Mouse (Mus musculus) cerebellum, postnatal 14 days (tissue): Measurements from ENCODE around the gene Phf20.

Experiments used
- DNase-seq, 2 experiments: peaks; one replicate each; pipeline ENCODE4 v3.0.0; 2021; ENCODE audit warnings: mixed read lengths in 2 of 2

Gene Phf20

DNA sequence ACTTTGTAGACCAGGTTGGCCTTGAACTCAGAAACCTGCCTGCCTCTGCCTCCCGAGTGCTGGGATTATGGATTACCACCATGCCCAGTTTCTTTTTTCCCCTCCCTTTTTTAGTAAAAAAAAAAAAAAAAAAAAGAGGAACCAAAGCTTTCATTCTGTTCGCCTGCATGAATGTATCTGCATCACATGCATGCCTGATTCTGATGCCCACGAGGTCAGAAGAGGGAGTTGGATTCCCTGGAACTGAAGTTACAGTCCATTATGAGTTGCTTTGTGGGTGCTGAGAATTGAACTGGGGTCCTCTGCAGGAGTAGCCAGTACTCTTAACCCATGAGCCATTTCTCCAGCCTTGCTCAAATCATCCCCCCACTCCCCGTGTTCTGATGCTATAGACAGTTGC, 5.2 kb downstream of the Phf20 start:
- DNase-seq, result no peak

DNA sequence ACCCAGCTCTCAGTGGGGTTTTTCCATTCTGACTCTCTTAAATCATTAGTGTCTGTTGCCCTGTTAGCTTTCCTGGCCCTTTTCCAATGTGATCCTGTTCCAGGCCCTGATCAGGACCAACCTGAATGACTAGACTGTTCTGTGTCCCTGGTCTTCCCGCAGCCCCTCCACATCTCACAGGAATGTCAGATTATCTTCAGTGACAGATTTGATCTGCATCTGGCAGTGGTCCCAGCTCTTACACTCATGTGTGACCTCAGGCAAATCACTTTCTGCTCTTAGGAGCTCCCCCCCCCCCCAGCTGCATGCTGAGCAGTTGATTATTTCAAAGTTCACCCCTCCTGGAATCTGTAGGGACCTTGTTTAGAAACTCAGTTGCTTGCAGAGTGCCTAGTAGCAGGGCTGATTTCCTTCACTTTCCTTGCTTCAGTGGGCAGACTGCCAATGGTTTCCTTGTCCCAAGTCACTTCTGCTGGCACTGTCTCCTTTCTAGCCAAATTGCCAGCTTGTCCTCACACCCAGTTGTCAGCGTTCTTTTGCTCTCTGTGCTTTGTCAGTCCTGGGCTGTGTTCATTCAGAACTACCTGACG, 6.7 kb downstream of the Phf20 start:
- DNase-seq, result peak; percentile 83 to 85

DNA sequence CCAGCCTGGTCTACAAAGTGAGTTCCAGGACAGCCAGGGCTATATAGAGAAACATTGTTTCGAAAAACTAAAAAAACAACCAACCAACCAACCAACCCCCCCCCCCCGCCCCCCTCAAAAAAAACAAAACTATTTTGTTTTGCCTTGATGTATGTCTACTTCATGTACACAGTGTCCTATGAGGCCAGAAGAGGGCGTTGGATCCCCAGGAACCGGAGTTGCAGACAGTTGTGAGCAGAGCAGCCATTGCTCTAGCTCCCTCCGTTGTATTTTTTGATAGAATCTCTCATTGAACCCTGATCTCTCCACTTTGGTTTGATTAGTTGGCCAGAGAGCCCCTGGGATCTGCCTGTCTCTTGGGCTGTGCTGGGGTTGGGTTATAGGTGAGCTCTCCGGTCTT, 7.7 kb downstream of the Phf20 start:
- DNase-seq, result peak; percentile 33 to 46

DNA sequence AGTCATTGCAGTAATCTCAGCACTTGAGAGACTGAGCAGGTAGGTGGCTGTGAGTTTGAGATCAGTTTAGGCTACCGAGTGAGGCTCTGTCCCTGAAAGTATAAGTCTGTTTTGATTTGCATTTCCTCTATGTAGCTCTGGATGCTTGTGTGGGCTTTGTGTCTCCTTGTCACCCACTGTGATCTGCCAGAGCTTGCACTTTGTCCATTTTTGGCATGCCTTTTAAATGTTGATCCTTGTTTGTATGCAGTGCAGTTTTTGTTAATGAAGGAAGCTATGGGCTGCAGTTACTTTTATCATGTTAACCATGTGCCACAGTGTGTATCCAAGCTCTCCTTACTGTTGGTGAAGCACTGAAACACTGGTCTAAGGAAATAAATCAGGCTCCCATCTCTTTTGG, 21.5 kb downstream of the Phf20 start:
- no peak for DNase-seq

DNA sequence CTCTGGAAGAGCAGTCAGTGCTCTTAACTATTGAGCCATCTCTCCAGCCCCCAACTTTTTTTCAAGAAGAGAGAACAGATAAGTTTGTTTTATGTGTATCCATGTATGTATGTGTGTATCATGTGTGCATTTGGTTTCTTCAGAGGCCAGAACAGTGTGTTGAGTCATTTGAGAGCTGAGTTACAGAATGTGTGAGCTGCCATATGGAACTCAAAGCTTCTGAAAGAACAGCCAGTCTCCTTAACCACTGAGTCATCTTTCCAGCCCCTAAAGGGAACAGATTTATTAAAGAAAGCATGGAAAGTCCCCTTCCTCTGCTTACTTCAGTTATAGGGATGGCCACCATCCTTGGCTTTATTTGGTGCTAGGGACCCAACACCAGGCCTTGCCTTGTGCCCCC, 25.8 kb downstream of the Phf20 start:
- no peak for DNase-seq

DNA sequence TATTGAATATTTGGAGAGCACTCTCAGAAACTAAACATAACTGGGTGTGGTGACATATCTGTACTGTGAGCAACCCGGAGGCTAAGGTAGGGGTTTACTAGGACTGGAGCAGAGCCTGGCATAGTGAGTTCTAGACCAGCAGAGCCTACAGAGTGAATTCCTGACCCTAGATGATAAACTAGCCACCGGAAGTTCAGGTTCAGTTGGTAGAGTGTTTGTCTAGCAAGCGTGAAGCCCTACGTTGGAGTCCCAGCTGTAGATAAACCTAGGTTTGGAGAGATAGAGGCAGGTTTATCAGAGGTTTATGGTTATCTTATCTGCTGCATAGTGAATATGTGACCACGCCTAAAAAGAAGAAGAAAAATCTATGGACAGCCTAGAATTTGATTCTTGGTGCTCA, 27.8 kb downstream of the Phf20 start:
- DNase-seq, result no peak

DNA sequence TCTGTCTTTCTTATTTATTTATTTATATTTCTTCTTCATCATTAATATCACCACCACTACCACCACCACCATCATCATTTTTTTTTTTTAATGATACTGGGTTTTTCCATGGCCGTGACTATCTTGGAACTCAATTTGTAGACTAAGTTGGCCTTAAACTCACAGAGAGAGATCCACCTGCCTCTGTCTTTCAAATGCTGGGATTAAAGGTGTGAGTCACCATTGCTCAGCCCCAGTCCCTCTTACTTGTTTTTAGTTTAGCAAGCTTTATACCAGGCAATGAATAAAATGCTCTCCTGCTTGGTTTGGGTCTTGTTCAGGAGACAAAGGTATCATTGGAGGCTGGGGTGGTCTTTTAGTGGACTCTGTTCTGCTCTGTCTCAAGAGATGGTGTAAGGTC, 31.4 kb downstream of the Phf20 start:
- DNase-seq, result no peak

DNA sequence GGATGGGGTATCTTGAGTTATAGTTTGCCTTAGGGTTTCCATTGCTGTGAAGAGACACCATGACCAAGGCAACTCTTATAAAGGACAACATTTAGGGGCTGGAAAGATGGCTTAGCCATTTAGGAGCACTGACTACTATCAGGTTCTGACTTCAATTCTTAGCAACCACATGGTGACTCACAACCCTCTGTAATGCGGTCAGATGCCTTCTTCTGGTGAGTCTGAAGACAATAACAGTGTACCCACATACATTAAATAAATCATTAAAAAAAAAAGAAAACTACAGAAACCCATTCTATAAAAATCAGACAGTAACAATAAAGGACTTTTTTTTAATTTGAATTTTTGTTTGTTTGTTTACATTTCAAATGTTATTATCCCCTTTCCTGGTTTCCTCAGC, 32.9 kb downstream of the Phf20 start:
- no peak for DNase-seq

DNA sequence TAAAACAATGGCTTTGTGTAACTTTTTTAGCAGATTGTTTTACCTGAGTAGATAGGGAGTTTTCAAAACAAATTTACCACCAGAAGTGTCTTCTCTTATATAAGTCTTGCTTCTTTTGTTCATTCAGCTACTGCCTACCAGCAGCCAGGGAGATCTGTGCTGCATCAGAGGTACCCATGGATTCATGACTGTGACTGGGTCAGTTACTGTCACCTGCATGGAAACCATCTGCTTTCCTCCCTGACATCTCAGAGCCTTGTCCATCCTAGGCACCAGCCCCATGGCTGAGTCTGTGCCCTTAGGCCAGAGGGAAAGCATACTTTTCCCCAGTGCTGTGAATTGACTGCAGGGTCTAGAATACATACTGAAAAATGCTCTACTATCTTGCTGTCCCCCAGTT, 35.1 kb downstream of the Phf20 start:
- DNase-seq, result peak in 1 of 2 experiments; percentile 55

DNA sequence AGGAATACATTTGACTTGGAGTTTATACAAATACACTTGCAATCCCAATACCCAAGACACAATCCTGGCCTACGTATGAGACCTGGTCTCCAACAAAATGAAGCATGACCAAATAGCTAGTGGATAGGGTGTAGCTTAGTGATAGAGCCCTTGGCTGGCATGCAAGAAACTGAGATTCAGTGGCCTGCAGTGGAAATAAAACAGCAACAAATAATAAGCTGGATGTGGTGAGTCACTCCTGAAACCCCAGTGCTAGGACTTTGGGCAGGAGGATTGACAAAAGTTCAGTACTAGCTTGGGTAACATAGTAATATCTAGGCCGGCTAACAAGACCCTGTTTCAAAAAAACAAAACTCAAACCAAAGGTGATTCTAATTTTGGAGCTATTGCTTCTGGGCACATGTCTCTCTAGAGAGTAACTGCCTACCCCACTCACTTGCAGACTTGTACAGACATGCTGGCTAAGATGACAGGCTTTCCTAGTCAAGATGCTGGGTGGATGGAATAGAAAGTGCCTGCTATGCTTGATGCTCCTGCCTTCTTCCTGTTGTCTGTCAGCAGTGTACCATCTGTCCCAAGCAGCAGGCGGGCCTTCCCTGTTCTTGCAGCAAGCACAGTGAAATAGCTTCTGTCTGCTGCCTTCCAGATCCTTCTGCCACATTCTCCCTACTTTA, 37.1 kb downstream of the Phf20 start:
- DNase-seq, result peak; percentile 79 to 88

DNA sequence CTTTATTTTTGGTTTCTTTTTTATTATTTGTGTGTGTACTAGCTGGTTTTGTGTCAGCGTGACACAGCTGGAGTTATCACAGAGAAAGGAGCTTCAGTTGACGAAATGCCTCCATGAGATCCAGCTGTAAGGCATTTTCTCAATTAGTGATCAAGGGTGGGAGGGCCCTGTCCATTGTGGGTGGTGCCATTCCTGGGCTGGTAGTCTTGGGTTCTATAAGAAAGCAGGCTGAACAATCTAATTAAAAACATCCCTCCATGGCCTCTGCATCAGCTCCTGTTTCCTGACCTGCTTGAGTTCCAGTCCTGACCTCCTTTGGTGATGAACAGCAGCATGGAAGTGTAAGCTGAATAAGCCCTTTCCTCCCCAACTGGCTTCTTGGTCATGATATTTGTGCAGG, 37.8 kb downstream of the Phf20 start:
- DNase-seq, result peak in 1 of 2 experiments; percentile 28

DNA sequence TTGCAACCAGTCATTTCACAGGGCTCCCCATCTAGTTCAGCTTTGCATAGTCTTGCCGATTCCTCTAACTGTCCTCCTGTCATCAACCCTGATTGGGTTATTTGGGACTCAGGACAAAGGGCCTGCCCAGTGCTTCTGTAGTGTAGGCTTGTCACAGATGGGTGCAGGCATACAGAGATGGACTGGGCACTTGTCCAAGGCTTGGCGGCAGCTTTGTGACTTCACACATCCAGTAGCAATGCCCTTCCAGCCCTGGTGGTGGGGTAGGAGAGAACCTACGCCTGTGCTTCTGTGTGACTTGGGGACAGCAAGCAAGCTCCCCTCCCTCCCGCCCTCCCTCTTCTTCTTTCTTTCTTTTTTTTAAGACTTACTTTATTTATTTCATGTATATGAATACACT, 39.6 kb downstream of the Phf20 start:
- DNase-seq, result peak; percentile 93 to 97

DNA sequence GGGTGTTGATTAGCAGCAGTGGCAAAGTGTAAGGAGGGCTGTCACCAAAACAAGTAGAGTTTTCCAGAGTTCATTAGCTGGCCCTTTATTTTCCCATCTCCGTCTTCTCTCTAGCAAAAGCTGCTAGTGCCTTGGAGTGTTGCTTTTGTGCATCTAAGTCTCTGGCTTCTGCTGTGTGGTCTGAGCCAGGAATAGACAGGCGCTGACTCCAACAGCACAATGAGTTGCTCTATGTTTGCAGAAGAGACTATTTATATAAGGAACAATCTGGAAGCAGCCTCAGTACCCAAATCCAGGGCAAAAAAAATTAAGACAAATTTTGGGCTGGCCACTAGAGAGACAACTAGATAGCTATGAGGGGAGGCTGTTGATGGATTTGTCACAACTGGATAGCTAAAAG, 45.4 kb downstream of the Phf20 start:
- peak in 1 of 2 experiments; percentile 28 for DNase-seq

DNA sequence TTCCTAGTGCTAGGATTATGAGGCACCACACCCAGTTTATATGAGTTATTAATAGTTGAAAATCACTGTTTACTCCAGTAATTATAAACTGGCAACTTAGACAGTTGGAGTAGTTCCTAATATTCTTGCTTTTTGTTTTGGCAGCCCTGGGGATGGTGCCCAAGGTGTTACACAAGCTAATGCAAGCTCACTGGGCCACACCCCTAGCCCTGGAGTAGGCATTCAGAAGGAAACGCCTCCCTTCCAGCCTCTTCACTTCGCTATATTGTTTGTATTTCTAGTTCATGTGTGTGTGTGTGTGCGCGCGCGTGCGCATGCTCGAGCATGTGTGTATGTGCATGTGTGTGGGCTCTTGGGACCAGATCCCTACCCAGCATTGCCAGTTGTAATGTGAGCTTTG, 46.7 kb downstream of the Phf20 start:
- DNase-seq, result no peak

DNA sequence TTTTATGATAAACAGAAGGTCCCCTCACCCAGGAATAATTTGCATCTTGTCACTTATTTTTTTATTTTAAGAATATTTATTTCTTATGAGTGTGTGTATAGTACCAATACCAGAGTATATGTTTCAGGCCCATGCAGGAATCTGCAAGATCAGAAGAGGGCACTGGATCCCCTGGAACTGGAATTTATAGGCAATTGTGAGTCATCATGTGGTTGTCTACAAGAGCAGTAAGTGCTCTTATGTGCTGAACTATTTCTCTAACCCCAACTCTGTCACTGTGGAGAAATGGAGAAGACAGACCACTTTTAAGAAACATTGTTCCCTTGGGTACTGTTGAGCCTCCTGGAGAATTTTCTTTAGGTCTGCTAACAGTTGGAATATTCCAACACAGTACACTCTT, 51.3 kb downstream of the Phf20 start:
- no peak for DNase-seq

DNA sequence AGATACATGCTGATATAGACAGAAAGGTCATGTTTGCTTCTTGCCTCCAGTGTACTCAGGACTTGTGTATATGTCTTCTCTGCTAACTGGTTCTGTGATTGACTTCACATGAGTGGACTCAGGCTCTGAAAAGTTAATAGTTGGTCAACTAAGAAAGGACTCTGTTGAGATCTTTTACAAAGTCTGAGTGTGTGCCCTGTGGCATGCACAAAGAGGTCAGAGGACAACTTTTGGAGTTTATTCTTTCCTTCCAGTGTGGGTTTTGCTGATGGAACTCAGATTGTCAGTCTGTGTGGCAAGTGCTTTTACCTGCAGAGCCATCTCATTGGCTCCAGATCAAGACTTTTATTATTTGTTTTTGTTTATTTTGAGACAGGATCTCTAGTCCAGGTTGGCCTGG, 54.5 kb downstream of the Phf20 start:
- DNase-seq, result no peak

DNA sequence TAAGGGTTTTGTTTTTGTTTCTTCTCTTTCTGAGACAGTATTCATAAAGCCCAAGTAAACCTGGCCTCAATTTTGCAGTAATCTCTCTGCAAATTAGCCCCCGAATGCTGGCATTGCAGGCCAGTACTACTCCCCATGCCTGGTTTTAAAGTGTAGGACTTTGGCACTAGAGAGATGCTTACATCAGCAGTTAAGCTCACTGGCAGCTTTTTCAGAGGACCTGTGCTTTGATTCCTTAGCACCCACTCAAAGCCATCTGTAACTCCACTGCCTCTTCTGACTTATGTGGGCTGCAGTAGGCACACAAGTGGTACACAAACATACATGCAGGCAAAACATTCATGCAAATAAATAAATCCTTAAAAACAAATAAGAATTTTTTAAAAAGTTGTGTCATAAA, 55.0 kb downstream of the Phf20 start:
- DNase-seq, result no peak

DNA sequence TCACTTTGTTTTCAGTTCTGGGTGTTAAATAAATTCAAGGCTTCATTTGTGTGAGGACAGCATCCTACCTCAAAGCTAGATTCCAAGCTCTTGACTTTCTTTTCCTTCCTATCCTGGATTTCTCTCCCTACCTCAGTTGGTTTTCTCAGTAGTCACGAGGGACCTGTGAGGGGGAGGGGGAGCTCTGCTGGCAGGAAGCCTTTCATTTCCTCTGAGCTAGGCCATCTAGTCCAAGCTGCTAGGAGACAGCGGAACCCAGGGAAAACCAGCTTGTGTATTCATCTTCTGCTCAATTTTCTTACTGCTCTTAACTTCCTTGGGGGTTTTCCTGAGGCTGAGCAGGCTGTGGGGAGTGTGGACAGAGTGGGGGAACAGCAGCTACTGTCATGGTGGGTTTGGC, 60.8 kb downstream of the Phf20 start:
- DNase-seq, result peak; percentile 54 to 60

DNA sequence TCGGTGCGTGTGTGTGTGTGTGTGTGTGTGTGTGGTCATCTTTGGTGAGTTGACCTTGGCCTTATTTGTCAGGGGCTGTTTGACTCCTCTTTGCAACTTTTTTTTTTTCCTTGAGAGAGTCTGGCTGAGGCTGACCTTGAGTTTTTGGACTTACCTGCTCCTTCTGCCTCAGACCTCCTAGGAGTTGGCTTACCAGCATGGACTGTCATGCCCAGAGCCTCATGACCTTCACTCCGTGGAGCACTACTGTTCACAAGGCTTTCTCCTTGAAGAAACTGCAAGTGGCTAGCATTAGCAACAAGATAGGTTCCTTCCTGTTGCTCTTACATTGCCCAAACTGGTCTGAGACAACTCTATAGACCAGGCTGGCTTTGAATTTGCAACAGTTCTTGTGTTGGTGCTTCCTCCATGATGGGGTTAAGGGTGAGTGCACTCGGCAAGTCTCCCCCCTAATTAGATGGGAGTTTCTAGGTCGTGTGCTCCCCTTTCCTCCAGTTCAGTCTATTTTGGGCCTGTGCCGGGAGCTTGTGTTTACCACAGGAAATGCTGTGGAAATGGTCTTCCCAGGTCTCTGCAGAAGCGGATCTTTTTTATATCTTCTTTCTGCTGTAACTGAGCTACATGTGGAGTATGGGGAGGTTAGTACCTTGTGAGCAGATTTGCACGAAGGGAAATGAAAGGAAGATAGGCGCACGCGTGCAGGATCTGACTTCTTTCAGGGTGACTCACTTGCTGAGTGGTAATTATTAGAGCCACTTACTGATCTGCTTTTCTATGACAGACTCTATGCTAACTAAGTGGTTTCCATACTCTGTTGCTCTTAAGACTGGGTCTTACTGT, 61.9 kb downstream of the Phf20 start:
- DNase-seq, result no peak

DNA sequence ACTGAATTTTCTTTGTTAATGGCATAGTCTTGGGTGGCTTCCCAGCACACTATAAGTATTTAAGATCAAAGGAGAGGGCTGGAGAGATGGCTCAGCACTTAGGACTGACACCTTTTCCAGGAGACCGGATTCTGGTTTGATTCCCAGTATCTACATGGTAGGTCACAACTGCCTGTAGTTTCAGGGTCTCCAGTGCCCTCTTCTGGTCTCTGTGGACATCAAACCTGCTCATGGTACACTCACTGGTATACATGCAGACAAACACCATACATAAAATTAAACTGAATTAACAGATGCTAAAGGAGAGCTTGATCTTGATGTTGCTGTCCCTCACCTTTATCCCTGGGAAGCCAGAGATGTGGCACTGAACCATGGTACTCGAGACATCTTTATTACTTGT, 64.7 kb downstream of the Phf20 start:
- peak; percentile 21 to 40 for DNase-seq

DNA sequence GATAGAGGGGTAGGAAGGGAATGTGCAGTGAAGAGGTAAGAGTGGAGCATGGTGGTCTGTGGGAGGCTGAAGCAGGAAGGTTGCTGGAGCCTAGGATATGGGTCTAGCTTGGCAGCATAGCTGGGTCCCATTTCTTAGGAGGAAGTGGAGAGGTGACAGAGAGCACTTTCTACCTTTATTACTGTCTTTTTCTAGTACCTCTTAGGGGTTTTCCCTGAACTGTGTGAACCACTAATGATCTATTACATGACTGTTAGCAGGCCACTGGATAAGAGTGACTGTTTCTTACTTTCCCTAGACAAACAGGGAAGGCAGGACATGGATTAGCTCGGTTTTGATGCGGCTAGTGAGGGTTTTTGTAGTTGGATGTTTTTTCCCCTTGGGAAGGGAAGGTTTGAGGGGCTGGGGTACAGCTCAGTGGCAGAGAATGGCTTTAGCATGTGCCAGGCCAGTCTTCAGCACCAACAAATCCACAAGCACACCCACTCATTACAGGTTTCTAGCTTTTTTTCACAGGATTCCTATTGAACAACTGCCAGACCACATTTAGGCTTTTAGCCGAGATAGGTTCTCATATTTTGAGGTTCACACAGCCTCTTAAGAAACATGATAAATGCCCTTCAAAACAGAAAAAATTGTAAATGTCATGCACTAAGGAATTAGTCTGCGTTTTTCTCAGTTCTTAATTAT, 67.1 kb downstream of the Phf20 start:
- no peak for DNase-seq

DNA sequence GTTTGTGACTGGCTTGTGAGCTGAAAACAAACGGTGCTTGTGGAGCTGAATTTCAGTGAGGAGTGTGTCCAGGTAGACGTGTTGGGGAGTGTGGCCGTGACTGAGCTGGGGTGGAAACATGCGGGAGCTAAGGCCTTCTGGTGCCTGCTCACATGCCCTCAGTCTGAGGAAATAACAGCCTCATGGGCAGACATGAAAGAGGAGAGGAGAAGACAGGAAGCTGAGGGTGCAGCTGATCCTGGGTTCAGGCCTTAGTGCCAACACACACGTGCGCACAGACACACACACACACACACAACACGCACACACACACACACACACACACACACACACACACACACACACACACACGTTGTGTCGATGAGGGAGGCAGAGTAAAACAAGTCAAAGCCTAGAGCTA, 71.4 kb downstream of the Phf20 start:
- DNase-seq, result no peak

DNA sequence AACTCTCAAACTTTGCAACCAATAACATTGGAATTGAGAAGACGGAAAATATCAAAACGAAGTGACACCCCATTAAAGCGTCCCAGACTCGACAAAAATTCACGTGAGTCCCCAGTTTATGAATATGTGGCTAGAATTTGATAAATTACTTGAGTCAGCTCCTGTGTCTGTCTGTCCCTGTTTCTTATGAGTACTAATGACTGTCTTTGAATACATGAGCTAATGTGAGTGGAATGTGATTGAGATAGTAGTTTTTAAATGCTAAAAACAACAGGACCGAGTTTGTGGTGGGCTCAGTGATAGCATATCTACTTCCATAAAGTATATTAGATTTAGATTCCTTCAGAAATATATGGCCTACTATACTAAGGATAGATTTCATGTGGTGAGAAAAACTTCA, 76.3 kb downstream of the Phf20 start:
- no peak for DNase-seq
